Comparison of ENCODE assay signal across 16 mouse cellular contexts in genomic region chr11:107875861-107876494, GRCm38 (mm10). TPM values are rescaled to one million over a fixed set of nuclear protein-coding genes. Genes with fewer than 3 reads are reported as not detected.
DNase-seq lines count a peak whose midpoint lies in the region; ATAC-seq and TF ChIP-seq lines count a peak whose summit lies in the region.
"Had no signal": no experiment of that assay in that cellular context is flagged by ENCODE, and none has a peak within 500 bp of the region (broad histone marks: within the 10 kb centered on the region; RNA-seq: fewer than 3 reads in every experiment).

No protein-coding gene starts in this region.

- H3K4me3 ChIP-seq in layer of hippocampus, adult 2 months, result no peak overlapping the region
- no peak overlapping the region for H3K4me3 ChIP-seq in forebrain, embryonic 11.5 days (ENCODE audit: low read depth, low read length)

- H3K9me3 ChIP-seq in forebrain, embryonic 11.5 days (ENCODE audit: control insufficient read depth, low read length), result no peaks in the 10 kb centered on the region

- no peak for ATAC-seq in forebrain, embryonic 11.5 days (replicated peaks; ENCODE audit: low FRiP score)
- ATAC-seq: intestine, embryonic 16.5 days had no signal

- no peak for TF ChIP-seq CTCF in layer of hippocampus, adult 2 months (conservative IDR thresholded peaks at IDR 0.05)

- 85% methylated on average over 18 of the region's 18 CpGs for WGBS in forebrain, embryonic 11.5 days

- H3K27ac ChIP-seq in layer of hippocampus, adult 2 months, result no peak overlapping the region
- no peak overlapping the region for H3K27ac ChIP-seq in forebrain, embryonic 11.5 days (ENCODE audit: low read depth, low read length)
- H3K27ac ChIP-seq: macrophage had no signal

- H3K9ac ChIP-seq in forebrain, embryonic 11.5 days (ENCODE audit: low read length), result no peak overlapping the region

- no peaks in the 10 kb centered on the region for H3K27me3 ChIP-seq in forebrain, embryonic 11.5 days (ENCODE audit: control insufficient read depth, insufficient read depth, low read length)

- DNase-seq in cerebellum, adult 11-12 months, result peak; percentile 17
- no peak for DNase-seq in cerebellum, postnatal 4 days (ENCODE audit: low spot score in 2 of 2)
- DNase-seq in layer of hippocampus, adult 2 months (ENCODE audit: low spot score in 2 of 2), result peak; percentile 40 to 48
- no peak for DNase-seq in layer of hippocampus, postnatal 10 days (ENCODE audit: low spot score in 2 of 2)
- peak; percentile 77 for DNase-seq in 3134 (ENCODE audit: extremely low read depth, insufficient read length, low spot score)
- peak; percentile 34 to 37 for DNase-seq in layer of hippocampus, adult 8-10 months (ENCODE audit: low spot score in 2 of 2)
- no peak for DNase-seq in thymus, postnatal 10 days (ENCODE audit: low spot score in 2 of 2)
- DNase-seq in forebrain, embryonic 11.5 days (ENCODE audit: low spot score), result no peak
- DNase-seq: B cell, adult 2 months; gastrocnemius, postnatal 25 days; kidney, postnatal 10 days; thymus, adult 18-20 months had no signal

- H3K36me3 ChIP-seq in forebrain, embryonic 11.5 days (ENCODE audit: control insufficient read depth, insufficient read depth, low read length), result no peaks in the 10 kb centered on the region
- H3K36me3 ChIP-seq: G1E had no signal

- H3K4me1 ChIP-seq in forebrain, embryonic 11.5 days (replicated peaks; ENCODE audit: control insufficient read depth, insufficient read depth, low read length), result no peaks in the 10 kb centered on the region

- no peak overlapping the region for H3K4me2 ChIP-seq in forebrain, embryonic 11.5 days (ENCODE audit: low read depth, low read length, severe bottlenecking)
- H3K4me2 ChIP-seq: liver, embryonic 11.5 days had no signal

RNA-seq across cellular contexts. Expression of gene Cacng5, which starts 38.9 kb away (rescaled TPM):
- 10 to 100 TPM; 15.9 to 16.1 TPM for total RNA-seq in layer of hippocampus, adult 2 months (2021)
- total RNA-seq in layer of hippocampus, postnatal 10 days (2021), result 10 to 100 TPM; 18.6 to 21.1 TPM
- total RNA-seq in layer of hippocampus, adult 8-10 months (2022), result 10 to 100 TPM; 10.8 to 14.5 (median 12.6) TPM
- 0.69 and 1.1 TPM in 2 replicates for polyA plus RNA-seq in forebrain, embryonic 11.5 days (2014; fragmentation: Nextera tagmentation; extraction: Ambion mirVana)
- total RNA-seq: G1E had no signal
- polyA plus RNA-seq: G1E, macrophage had no signal

Comparison
In these comparisons a context has a peak if more than half of its experiments do, and no peak if none do; other contexts are left out.
1. DNase-seq: peak in cerebellum, adult 11-12 months (single experiment), layer of hippocampus, adult 2 months (2 of 2), 3134 (single experiment) and layer of hippocampus, adult 8-10 months (2 of 2); none in cerebellum, postnatal 4 days (0 of 2), layer of hippocampus, postnatal 10 days (0 of 2), thymus, postnatal 10 days (0 of 2) and forebrain, embryonic 11.5 days (single experiment).